Mouse (Mus musculus) CH12.LX (cell line): ENCODE measurements around the gene Icam5.

Source experiments
- E2F4 ChIP-seq: IDR thresholded peaks from 2 replicates; pipeline ENCODE4 v1.6.1; 2011; ENCODE audit warnings: low read depth, low read length, improper control_type of control experiment; ENCODE audit not compliant: insufficient replicate concordance
- JUN ChIP-seq: IDR thresholded peaks from 2 replicates; pipeline ENCODE4 v1.6.1; 2011; ENCODE audit warnings: low read depth, mild to moderate bottlenecking, low read length, improper control_type of control experiment, moderate library complexity; ENCODE audit not compliant: insufficient read depth

- no peak for TF ChIP-seq E2F4
- no peak for TF ChIP-seq JUN
Measured at GRCm38 (mm10) chr9:20993165-20993898, 38.5 kb upstream of the Icam5 start.
